Mouse (Mus musculus) lung, postnatal 0 days (tissue): ENCODE results near the gene Nthl1.

ENCODE experiments used
- CTCF ChIP-seq: IDR thresholded peaks from 2 replicates; pipeline ENCODE4 v1.5.1; 2016; ENCODE audit warnings: antibody characterized with exemption, mild to moderate bottlenecking
- EP300 ChIP-seq: IDR thresholded peaks from 2 replicates; pipeline ENCODE4 v1.6.1; 2016; ENCODE audit warnings: antibody characterized with exemption, mild to moderate bottlenecking, control low read depth

GRCm38 (mm10) chr17:24644030-24644715 is 11.7 kb downstream of the Nthl1 start:
- no peak for TF ChIP-seq CTCF
- TF ChIP-seq EP300: 0 out of 2 replicates have a peak, but pooled peaks have one; percentile 8
